In genomic region chr10:5867981-5868552, GRCm38 (mm10) we compare ENCODE assay signal across 8 mouse cellular contexts. TPM values are rescaled to one million over a fixed set of nuclear protein-coding genes. Genes with fewer than 3 reads are reported as not detected.
DNase-seq lines count a peak whose midpoint lies in the region; ATAC-seq lines count a peak whose summit lies in the region.
"Had no signal": no experiment of that assay in that cellular context is flagged by ENCODE, and none has a peak within 500 bp of the region (broad histone marks: within the 10 kb centered on the region; RNA-seq: fewer than 3 reads in every experiment).

No protein-coding gene starts in this region.

- no peaks in the 10 kb centered on the region for H3K36me3 ChIP-seq in midbrain, embryonic 14.5 days (ENCODE audit: control insufficient read depth, insufficient read depth, low read length)
- no peaks in the 10 kb centered on the region for H3K36me3 ChIP-seq in midbrain, embryonic 11.5 days (ENCODE audit: control insufficient read depth, insufficient read depth, low read length)

- H3K27ac ChIP-seq in midbrain, embryonic 14.5 days (replicated peaks; ENCODE audit: low read depth, low read length): no peak overlapping the region; the same call in 1 of the 2 replicates
- no peak overlapping the region for H3K27ac ChIP-seq in midbrain, embryonic 11.5 days (ENCODE audit: low read depth, low read length)

- peak; percentile 27 for DNase-seq in midbrain, embryonic 14.5 days
- DNase-seq in midbrain, embryonic 11.5 days (ENCODE audit: low spot score, missing footprints): no peak
- DNase-seq in cerebellum, adult 9-10 months: peak; percentile 58
- peak; percentile 56 for DNase-seq in layer of hippocampus, adult 9-11 months
- peak; percentile 50 for DNase-seq in telencephalon, adult 2 months (ENCODE audit: low read depth, low spot score)
- DNase-seq in adrenal gland, postnatal 10 days: no peak
- no peak for DNase-seq in spleen, postnatal 36 days (ENCODE audit: low spot score in 2 of 2)
- DNase-seq: lung, adult 18-20 months had no signal

- H3K4me1 ChIP-seq in midbrain, embryonic 14.5 days (ENCODE audit: control insufficient read depth, insufficient read depth, low read length): 0 out of 2 replicates have a peak, but pooled peaks cover 9% of the 10 kb centered on the region
- H3K4me1 ChIP-seq in midbrain, embryonic 11.5 days (ENCODE audit: control insufficient read depth, insufficient read depth, low read length): no peaks in the 10 kb centered on the region

- no peak; the same call in 1 of the 2 replicates for ATAC-seq in midbrain, embryonic 14.5 days (ENCODE audit: low FRiP score, low TSS enrichment)
- no peak for ATAC-seq in midbrain, embryonic 11.5 days (ENCODE audit: low FRiP score)

- H3K27me3 ChIP-seq in midbrain, embryonic 14.5 days (ENCODE audit: control insufficient read depth, insufficient read depth, low read length): no peaks in the 10 kb centered on the region
- no peaks in the 10 kb centered on the region for H3K27me3 ChIP-seq in midbrain, embryonic 11.5 days (ENCODE audit: control insufficient read depth, insufficient read depth, low read length)

- H3K9ac ChIP-seq in midbrain, embryonic 14.5 days (replicated peaks; ENCODE audit: low read length): no peak overlapping the region
- no peak overlapping the region for H3K9ac ChIP-seq in midbrain, embryonic 11.5 days (ENCODE audit: low read length)

- H3K4me2 ChIP-seq in midbrain, embryonic 14.5 days (ENCODE audit: low read length): no peak overlapping the region
- no peak overlapping the region for H3K4me2 ChIP-seq in midbrain, embryonic 11.5 days

- 69% methylated on average over 11 of the region's 11 CpGs for WGBS in midbrain, embryonic 14.5 days
- WGBS in midbrain, embryonic 11.5 days: 88% methylated on average over 11 of the region's 11 CpGs

- no peaks in the 10 kb centered on the region for H3K9me3 ChIP-seq in midbrain, embryonic 14.5 days (ENCODE audit: control insufficient read depth, low read length)
- no peaks in the 10 kb centered on the region for H3K9me3 ChIP-seq in midbrain, embryonic 11.5 days (ENCODE audit: control insufficient read depth, low read length)

- H3K4me3 ChIP-seq in midbrain, embryonic 14.5 days (replicated peaks; ENCODE audit: low read depth, low read length): no peak overlapping the region
- H3K4me3 ChIP-seq in midbrain, embryonic 11.5 days (ENCODE audit: low read depth, low read length): no peak overlapping the region

RNA-seq across cellular contexts. Expression of gene Mtrf1l, which starts 44.4 kb away (rescaled TPM):
- polyA plus RNA-seq in midbrain, embryonic 14.5 days (2014; fragmentation: Nextera tagmentation; extraction: Ambion mirVana): 10.2 and 13.4 TPM in 2 replicates
- 16.2 and 17.0 TPM in 2 replicates for polyA plus RNA-seq in midbrain, embryonic 11.5 days (2014; fragmentation: Nextera tagmentation; extraction: Ambion mirVana)
- total RNA-seq in adrenal gland, postnatal 10 days (2021): 10 to 100 TPM in 1 of 2 experiments, 1 to 10 TPM in 1; 8.9 to 12.6 TPM

RNA-seq across cellular contexts. Expression of gene Rgs17, which starts 54.1 kb away (rescaled TPM):
- polyA plus RNA-seq in midbrain, embryonic 14.5 days (2014; fragmentation: Nextera tagmentation; extraction: Ambion mirVana): 22.1 and 30.9 TPM in 2 replicates
- 2.6 and 3.0 TPM in 2 replicates for polyA plus RNA-seq in midbrain, embryonic 11.5 days (2014; fragmentation: Nextera tagmentation; extraction: Ambion mirVana)
- total RNA-seq in adrenal gland, postnatal 10 days (2021): 1 to 10 TPM; 1.1 to 1.8 TPM

Comparison
In these comparisons a context has a peak if more than half of its experiments do, and no peak if none do; other contexts are left out.
1. DNase-seq: peak in midbrain, embryonic 14.5 days (single experiment), cerebellum, adult 9-10 months (single experiment), layer of hippocampus, adult 9-11 months (single experiment) and telencephalon, adult 2 months (single experiment); none in midbrain, embryonic 11.5 days (single experiment), adrenal gland, postnatal 10 days (single experiment) and spleen, postnatal 36 days (0 of 2).